Mouse (Mus musculus) limb, embryonic 11.5 days (tissue): ENCODE data around the gene Rab1b. TPM values are rescaled to one million over a fixed set of nuclear protein-coding genes. Genes with fewer than 3 reads are reported as not detected.
"Not testable (repeated sequence)": the region's sequence is repeated elsewhere in the genome, so short reads cannot be mapped to it uniquely, and the experiment has no call there.

ENCODE experiments used
- ATAC-seq: fragments of 200-750 bp; cut with Nextera tagmentation; 2 replicates; pipeline ENCODE4 v1.8.0; 2017; ENCODE audit warnings: low read depth; ENCODE audit not compliant: insufficient number of reproducible peaks, low FRiP score, low TSS enrichment
- DNase-seq: peaks from one replicate; pipeline ENCODE4 v3.0.0-alpha.2; 2015; ENCODE audit warnings: low spot score
- H3K27ac ChIP-seq: fragments of 300-500 bp; sonication (generic); replicated peaks from 2 replicates; pipeline ENCODE4 v1.5.1; 2014; ENCODE audit warnings: low read depth, mild to moderate bottlenecking, low read length
- H3K27me3 ChIP-seq: fragments of 300-500 bp; sonication (generic); 2 replicates; pipeline ENCODE4 v1.6.1; 2014; ENCODE audit warnings: mild to moderate bottlenecking, low read length, mixed read lengths; ENCODE audit not compliant: control insufficient read depth, insufficient read depth
- H3K36me3 ChIP-seq: fragments of 300-500 bp; sonication (generic); 2 replicates; pipeline ENCODE4 v1.6.1; 2014; ENCODE audit warnings: mild to moderate bottlenecking, low read length, moderate library complexity, mixed read lengths; ENCODE audit not compliant: control insufficient read depth, insufficient read depth
- H3K4me1 ChIP-seq: fragments of 300-500 bp; sonication (generic); 2 replicates; pipeline ENCODE4 v1.6.1; 2014; ENCODE audit warnings: low read length, mixed read lengths; ENCODE audit not compliant: control insufficient read depth, insufficient read depth
- H3K4me2 ChIP-seq: fragments of 300-500 bp; sonication (generic); 2 replicates; pipeline ENCODE4 v1.6.1; 2014; ENCODE audit warnings: low read depth, mild to moderate bottlenecking, moderate library complexity; ENCODE audit not compliant: severe bottlenecking
- H3K4me3 ChIP-seq: fragments of 300-500 bp; sonication (generic); 2 replicates; pipeline ENCODE4 v1.5.1; 2014; ENCODE audit warnings: low read depth, low read length
- H3K9ac ChIP-seq: fragments of 300-500 bp; sonication (generic); 2 replicates; pipeline ENCODE4 v1.6.1; 2014; ENCODE audit warnings: mild to moderate bottlenecking, low read length
- H3K9me3 ChIP-seq: fragments of 300-500 bp; sonication (generic); 2 replicates; pipeline ENCODE4 v1.6.1; 2016; ENCODE audit warnings: low read length; ENCODE audit not compliant: control insufficient read depth
- WGBS: fragments of 180-500 bp; shearing (Covaris S2); extraction: QIAGEN DNeasy Blood & Tissue Kit; methylation state at CpG from one replicate; pipeline ENCODE4 v1.1.7; 2014; 5-methylcytosine and 5-hydroxymethylcytosine counted together
- polyA plus RNA-seq: library from polyadenylated mRNA; unstranded; fragments of >200 nt; fragmentation: Nextera tagmentation; extraction: Ambion mirVana; gene quantifications from 2 replicates; pipeline ENCODE4 v1.2.1, GENCODE M21; 2014

Rab1b gene
- polyA plus RNA-seq, 1 experiment from 2014 or later = 244 TPM

- Histone ChIP-seq H3K4me2 (peak overlapping the region; percentile 3; the same call in 1 of the 2 replicates), H3K27ac (no peak overlapping the region)
- WGBS = under 1% methylated on average over 21 of the region's 21 CpGs
These were observed 12.6 kb downstream of the Rab1b start for GRCm38 (mm10) chr19:5094243-5094632.

GRCm38 (mm10) chr19:5093481-5094242 lies 13.2 kb downstream of the Rab1b start:
- Histone ChIP-seq H3K27ac (no peak overlapping the region), H3K27me3 (no peaks in the 10 kb centered on the region), H3K4me2 (no peak overlapping the region)

More at GRCm38 (mm10) chr19:5094243-5094632, 12.6 kb downstream of the Rab1b start:
- Histone ChIP-seq H3K4me1 (peaks cover 40% of the 10 kb centered on the region), H3K36me3 (peaks cover 10% of the 10 kb centered on the region), H3K4me3 (no peak overlapping the region), H3K27me3 (no peaks in the 10 kb centered on the region), H3K9ac (no peak overlapping the region), H3K9me3 (no peaks in the 10 kb centered on the region)
- DNase-seq = peak; percentile 99
- peak; percentile 48; the same call in 1 of the 2 replicates for ATAC-seq

DNA sequence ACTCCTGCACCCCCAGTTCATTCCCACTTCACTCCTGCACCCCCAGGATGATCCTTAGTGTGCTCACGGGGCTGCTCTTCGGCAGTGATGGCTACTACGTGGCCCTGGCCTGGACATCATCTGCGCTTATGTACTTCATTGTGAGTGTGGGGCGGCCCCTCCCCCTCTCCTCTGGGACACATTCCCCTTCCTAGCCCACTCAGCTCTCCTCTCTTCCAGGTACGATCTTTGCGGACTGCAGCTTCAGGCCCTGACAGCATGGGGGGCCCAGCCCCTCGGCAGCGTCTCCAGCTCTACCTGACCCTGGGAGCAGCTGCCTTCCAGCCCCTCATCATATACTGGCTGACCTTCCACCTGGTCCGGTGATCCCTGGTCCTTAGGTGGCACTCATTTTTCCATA lies 14.8 kb downstream of the Rab1b start:
- Histone ChIP-seq H3K27me3 (no peaks in the 10 kb centered on the region), H3K9me3 (no peaks in the 10 kb centered on the region), H3K36me3 (peaks cover 10% of the 10 kb centered on the region), H3K4me2 (no peak overlapping the region; the same call in 1 of the 2 replicates), H3K4me1 (peaks cover 35% of the 10 kb centered on the region), H3K9ac (no peak overlapping the region), H3K27ac (no peak overlapping the region), H3K4me3 (no peak overlapping the region)
- DNase-seq = no peak
- WGBS = 92% methylated on average over 10 of the region's 10 CpGs
- no peak for ATAC-seq

More at GRCm38 (mm10) chr19:5093481-5094242, 13.2 kb downstream of the Rab1b start:
- Histone ChIP-seq H3K36me3 (peaks cover 10% of the 10 kb centered on the region), H3K4me3 (no peak overlapping the region), H3K9me3 (no peaks in the 10 kb centered on the region), H3K9ac (no peak overlapping the region), H3K4me1 (peaks cover 40% of the 10 kb centered on the region)
- DNase-seq = no peak
- WGBS = 73% methylated on average over 12 of the region's 12 CpGs
- no peak for ATAC-seq

GRCm38 (mm10) chr19:5089324-5089723 lies 17.5 kb downstream of the Rab1b start:
- Histone ChIP-seq H3K9ac (no peak overlapping the region), H3K27me3 (peaks cover 21% of the 10 kb centered on the region), H3K27ac (no peak overlapping the region), H3K4me3 (peak overlapping the region; percentile 90), H3K4me1 (peaks cover 26% of the 10 kb centered on the region), H3K4me2 (peak overlapping the region; percentile 87), H3K9me3 (no peaks in the 10 kb centered on the region), H3K36me3 (peaks cover 8% of the 10 kb centered on the region)
- ATAC-seq = no peak
- no peak for DNase-seq
- 91% methylated on average over 4 of the region's 4 CpGs for WGBS

GRCm38 (mm10) chr19:5087884-5088728 lies 18.8 kb downstream of the Rab1b start, which contains the start of gene Yif1a:
Gene Yif1a (plus strand): TSS chr19:5088538.
- Histone ChIP-seq H3K4me1 (peaks cover 22% of the 10 kb centered on the region), H3K4me3 (peak within 1 kb of the TSS; percentile 90), H3K27me3 (peaks cover 33% of the 10 kb centered on the region), H3K9me3 (no peaks in the 10 kb centered on the region), H3K27ac (no peak within 1 kb of the TSS; the same call in 1 of the 2 replicates), H3K36me3 (peaks cover 8% of the 10 kb centered on the region), H3K4me2 (peak within 1 kb of the TSS; percentile 87), H3K9ac (peak within 1 kb of the TSS; percentile 62)
- under 1% methylated on average over 58 of the region's 58 CpGs for WGBS
- DNase-seq (peak; percentile 97), ATAC-seq (peak; percentile 89)

DNA sequence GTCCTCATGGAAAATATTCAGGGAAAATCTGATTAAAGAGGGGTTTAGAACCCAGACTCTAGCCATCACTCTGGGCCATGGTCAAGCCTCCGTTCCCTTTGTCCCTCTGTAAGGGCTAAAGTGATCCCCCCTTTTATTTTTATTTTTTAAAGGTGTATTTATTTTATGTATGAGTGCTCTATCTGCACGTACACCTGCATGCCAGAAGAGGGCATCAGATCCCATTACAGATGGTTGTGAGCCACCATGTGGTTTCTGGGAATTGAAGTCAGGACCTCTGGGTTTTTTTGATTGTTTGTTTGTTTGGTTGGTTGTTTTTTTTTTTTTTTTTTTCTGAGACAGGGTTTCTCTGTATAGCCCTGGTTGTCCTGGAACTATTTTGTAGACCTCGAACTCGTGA lies 20.3 kb downstream of the Rab1b start:
- 53% methylated on average over 4 of the region's 4 CpGs for WGBS
- not testable (repeated sequence) for ATAC-seq, H3K4me2 ChIP-seq, H3K4me3 ChIP-seq, H3K36me3 ChIP-seq, H3K9ac ChIP-seq, H3K9me3 ChIP-seq, H3K27ac ChIP-seq, DNase-seq
- peaks cover 49% of the 10 kb centered on the region for H3K27me3 ChIP-seq
- H3K4me1 ChIP-seq = peaks cover 22% of the 10 kb centered on the region

GRCm38 (mm10) chr19:5085145-5085863 lies 21.6 kb downstream of the Rab1b start, which contains the start of gene Tmem151a:
Gene Tmem151a (minus strand): TSS chr19:5085531.
- ATAC-seq (no peak), DNase-seq (no peak)
- H3K4me2 ChIP-seq = peak within 1 kb of the TSS; percentile 67
- peak within 1 kb of the TSS; percentile 37 for H3K4me3 ChIP-seq
- no peak within 1 kb of the TSS for H3K27ac ChIP-seq
- no peaks in the 10 kb centered on the region for H3K36me3 ChIP-seq
- H3K9me3 ChIP-seq = no peaks in the 10 kb centered on the region
- 0 out of 2 replicates have a peak within 1 kb of the TSS, but pooled peaks have one; percentile 13 for H3K9ac ChIP-seq
- under 1% methylated on average over 67 of the region's 69 CpGs for WGBS
- peaks cover 61% of the 10 kb centered on the region for H3K27me3 ChIP-seq
- H3K4me1 ChIP-seq = peaks cover 22% of the 10 kb centered on the region

GRCm38 (mm10) chr19:5084834-5085144 lies 22.1 kb downstream of the Rab1b start:
- Histone ChIP-seq H3K4me1 (peaks cover 22% of the 10 kb centered on the region), H3K27ac (no peak overlapping the region), H3K27me3 (peaks cover 64% of the 10 kb centered on the region), H3K9ac (no peak overlapping the region), H3K4me2 (peak overlapping the region; percentile 67), H3K4me3 (peak overlapping the region; percentile 37), H3K36me3 (no peaks in the 10 kb centered on the region), H3K9me3 (no peaks in the 10 kb centered on the region)
- no peak for DNase-seq
- WGBS = 7% methylated on average over 15 of the region's 15 CpGs
- ATAC-seq = no peak
